Mouse (Mus musculus) stomach, postnatal 0 days (tissue): ENCODE measurements around the gene Fcrla.

Experiments
- CTCF ChIP-seq: IDR thresholded peaks from 2 replicates; pipeline ENCODE4 v1.5.1; 2016; ENCODE audit warnings: antibody characterized with exemption, low read depth, mild to moderate bottlenecking, moderate library complexity
- EP300 ChIP-seq: optimal IDR thresholded peaks from 2 replicates; pipeline ENCODE3; 2016; ENCODE audit warnings: antibody characterized with exemption

DNA sequence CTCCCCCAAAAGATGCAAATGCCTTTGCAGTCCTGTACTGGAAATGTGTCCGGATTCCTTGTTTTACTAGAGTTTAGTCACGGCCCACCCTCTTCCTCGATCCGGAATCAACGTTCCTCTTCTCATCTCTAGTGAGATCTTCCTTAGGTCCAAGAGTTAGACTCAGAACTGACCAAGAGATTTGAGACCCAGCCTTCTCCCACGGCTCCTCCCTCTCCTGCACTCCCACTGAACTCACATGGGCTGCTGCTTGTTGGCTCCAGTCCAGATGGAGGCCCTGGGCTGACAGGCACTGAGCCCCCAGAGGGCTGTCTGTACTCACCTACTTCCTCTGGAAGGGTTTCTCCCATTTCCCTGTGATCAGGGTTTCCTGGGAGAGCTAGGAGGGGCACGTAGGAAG, 35.7 kb upstream of the Fcrla start:
- TF ChIP-seq EP300: no peak
- TF ChIP-seq CTCF: no peak
